Mouse (Mus musculus) layer of hippocampus, adult 2 months (tissue): ENCODE results near the gene Fam20a. TPM values are rescaled to one million over a fixed set of nuclear protein-coding genes. Genes with fewer than 3 reads are reported as not detected.
"Not testable (repeated sequence)": the region's sequence is repeated elsewhere in the genome, so short reads cannot be mapped to it uniquely, and the experiment has no call there.

Experiments
- DNase-seq, 2 experiments: peaks; one replicate each; pipeline ENCODE4 v3.0.0; 2022; ENCODE audit warnings: low spot score in 2 of 2
- H3K27ac ChIP-seq: fragments of 200-600 bp; 2 replicates; pipeline ENCODE4 v1.8.1; 2022
- H3K4me3 ChIP-seq: fragments of 200-600 bp; 2 replicates; pipeline ENCODE4 v1.8.1; 2022; ENCODE audit warnings: mild to moderate bottlenecking
- CTCF ChIP-seq: fragments of 200-600 bp; conservative IDR thresholded peaks from 2 replicates; pipeline ENCODE4 v1.8.1; 2022; ENCODE audit warnings: antibody characterized with exemption, mild to moderate bottlenecking, moderate library complexity
- total RNA-seq, 2 experiments: library from RNA; stranded (reverse); gene quantifications; 2 replicates each; pipeline ENCODE4 v1.2.3; 2021

Gene Fam20a
- total RNA-seq, 2 experiments from 2014 or later = 13.6 to 16.1 TPM

DNA sequence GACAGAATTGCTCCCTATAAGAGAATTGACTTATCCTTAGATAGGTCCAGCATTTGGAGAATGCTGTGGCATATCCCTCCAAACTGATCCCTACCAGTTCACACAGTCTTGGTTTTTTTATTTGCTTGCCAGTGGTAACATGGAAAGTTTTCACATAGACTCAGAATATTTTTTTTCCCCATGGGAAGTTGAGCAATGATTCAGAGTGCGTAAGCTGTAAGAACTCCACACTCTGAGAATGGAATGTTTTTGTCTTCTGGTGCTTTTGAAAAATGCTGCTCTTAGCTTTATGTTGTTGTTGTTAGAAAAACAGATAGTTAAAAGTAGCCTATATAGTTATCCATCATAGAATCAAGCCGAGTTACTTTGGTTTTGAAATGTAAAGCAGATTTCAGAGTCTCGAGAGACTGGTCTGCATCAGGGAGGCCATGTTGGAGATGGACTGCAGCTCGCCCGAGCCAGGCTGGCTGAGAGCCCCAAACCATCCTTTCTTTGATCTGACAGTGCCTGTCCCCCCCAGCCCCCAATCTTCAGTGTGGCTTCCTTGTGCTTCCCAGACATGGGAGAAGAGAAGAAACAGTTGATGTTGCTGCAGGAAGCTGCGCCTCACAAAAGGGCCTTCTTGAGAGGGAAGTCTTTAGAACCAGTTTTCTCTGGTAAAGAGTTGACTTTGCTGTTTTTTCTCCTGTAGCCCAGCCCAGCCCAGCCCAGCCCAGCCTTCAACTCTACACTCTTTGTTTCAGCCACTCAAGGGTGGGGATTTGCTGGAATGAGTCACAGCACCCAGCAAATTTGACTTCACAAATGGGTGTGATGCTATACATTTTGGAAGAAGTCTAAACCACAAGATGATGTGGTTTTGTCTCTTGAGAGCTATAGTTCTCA lies 50.7 kb downstream of the Fam20a start:
- Histone ChIP-seq H3K4me3 (no peak overlapping the region), H3K27ac (peak overlapping the region; percentile 72)
- TF ChIP-seq CTCF = no peak
- no peak for DNase-seq

DNA sequence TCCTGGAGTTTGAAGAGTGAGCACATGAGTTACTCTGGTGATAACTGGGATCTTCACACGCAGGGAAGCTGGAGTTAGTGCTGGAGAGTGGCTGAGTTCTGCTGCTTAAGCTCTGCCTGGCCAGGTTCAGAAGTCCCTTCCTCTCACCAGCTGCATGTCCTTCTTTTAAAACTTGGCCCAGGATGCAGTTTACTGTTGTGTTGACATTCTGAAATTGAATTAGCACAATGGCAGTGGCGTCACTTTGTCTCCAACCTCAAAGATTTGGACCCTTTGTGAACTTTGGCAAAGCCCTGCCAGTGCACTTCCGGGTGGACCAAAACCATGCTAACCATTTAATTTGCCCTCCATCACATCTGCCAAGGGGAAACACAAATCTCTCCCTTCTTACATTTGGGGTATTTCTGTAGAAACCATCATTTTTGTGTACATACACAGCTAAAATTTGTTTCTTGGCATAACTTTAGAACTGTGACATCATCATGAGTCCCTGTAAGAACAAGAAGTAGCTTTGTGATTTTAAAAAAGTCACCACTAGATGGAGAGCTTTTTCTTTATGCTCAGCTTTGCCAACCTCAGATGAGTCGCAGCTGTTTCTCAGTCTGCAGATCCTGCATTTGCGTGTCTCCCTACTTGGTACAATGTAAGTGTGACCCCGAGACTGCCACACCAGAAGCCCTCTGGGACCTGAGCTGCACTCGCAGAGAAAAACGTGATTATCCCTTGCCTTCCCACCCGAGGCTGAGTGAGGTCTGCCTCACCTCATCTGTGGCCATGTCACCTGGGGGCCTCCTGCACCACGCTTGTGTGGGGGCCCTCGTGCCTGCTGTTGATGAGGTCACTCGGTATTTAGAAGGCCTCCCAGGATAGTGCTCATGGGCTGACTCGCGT lies 51.8 kb downstream of the Fam20a start:
- Histone ChIP-seq H3K4me3 (no peak overlapping the region), H3K27ac (peak overlapping the region; percentile 72)
- peak in 1 of 2 experiments; percentile 35 for DNase-seq
- TF ChIP-seq CTCF = peak; percentile 80

DNA sequence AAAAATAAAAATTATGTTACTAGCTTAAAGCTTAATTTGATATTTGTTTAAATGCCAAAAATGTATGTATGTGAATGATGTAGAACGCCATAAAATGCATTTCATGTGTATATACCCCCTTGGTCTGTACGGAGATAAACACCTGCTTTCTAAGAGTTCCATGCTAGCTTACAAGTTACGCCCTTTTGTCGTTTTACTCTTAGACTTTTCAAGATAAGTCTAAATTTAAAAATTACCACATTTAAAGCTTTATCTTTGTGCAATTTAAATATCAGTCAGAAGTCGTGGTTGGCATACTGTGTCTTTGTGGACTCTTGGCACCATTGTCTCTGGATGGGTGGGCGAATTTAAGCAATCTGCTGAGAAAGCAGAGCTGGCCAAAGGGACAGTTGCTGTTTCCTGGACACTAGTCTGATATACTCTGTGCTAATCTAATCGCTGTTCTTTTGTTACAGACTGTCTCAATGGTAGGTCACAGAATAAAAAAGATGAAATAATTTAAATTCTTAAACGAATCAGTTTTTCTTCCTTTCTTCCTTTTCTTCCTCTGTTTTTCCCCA lies 52.9 kb downstream of the Fam20a start:
- Histone ChIP-seq H3K27ac (peak overlapping the region; percentile 46; the same call in 1 of the 2 replicates), H3K4me3 (no peak overlapping the region)
- no peak for DNase-seq
- TF ChIP-seq CTCF = no peak

DNA sequence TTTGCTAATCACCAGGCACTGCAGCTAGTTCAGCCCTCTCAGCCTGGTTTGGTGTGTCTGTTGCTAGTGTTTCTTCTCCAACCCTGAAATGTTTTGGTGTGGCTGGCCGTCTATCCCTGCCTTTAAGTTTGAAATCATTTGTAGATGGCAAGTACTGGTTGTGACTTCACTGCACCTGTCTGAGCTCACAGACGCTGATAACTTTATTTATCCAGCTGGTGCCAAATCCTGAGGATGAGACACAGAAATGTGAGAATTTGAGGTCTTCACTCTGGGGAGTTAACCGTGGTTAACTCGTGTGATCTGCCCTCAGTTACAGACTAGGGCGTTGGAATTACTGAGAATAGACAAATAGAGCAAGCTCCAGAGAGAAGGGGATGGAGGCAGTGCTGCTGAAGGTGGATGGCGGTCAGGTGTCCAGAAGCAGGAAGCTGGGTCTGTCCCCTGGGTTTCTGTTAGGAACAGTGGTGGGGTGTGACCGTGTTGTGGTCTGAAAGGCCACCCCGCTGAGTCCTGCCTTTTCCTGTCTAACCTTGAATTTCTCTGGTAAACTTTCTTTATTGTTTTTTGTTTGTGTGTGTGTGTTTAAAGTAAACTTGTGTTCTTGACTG lies 53.9 kb downstream of the Fam20a start:
- Histone ChIP-seq H3K27ac (peak overlapping the region; percentile 46; the same call in 1 of the 2 replicates), H3K4me3 (no peak overlapping the region)
- TF ChIP-seq CTCF = no peak
- DNase-seq = no peak

DNA sequence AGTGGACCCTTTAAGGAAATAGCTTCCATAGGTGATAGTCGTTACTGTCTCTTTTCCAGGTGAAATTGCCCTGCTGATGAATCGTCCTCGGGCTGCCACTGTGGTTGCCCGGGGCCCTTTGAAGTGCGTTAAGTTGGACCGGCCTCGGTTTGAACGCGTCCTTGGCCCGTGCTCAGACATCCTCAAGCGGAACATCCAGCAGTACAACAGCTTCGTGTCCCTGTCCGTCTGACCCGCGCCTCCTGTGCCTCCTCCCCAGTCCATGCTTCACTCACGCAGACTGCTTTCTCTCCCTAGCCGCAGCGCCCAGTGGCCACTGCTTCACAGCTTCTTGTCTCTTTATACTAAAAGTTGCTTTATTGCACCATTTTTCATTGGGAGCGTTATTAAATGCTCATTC lies 54.7 kb downstream of the Fam20a start:
- DNase-seq = no peak
- H3K27ac ChIP-seq = peak overlapping the region; percentile 21; the same call in 1 of the 2 replicates
- TF ChIP-seq CTCF = no peak
- no peak overlapping the region for H3K4me3 ChIP-seq

DNA sequence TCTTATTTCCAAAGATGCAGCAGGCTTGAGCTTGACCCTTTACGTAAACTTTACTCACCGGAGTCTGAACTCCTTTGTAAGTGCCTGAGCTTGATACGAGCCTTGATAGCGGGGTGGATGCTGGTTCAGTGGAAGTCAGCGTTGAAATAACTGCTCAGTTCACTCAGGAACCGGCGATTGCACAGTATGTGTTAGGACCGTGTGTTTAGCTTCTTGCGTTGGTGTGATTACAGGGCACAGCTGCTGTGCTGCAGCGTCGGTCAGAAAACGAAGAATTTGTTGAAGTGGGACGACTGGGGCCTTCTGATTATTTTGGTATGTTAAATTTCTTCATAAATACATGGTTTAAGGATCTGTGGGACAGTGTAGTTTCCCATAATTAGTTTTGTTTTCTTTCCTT lies 55.7 kb downstream of the Fam20a start:
- no peak for DNase-seq
- TF ChIP-seq CTCF = no peak
- H3K4me3 ChIP-seq = no peak overlapping the region
- peak overlapping the region; percentile 37; the same call in 1 of the 2 replicates for H3K27ac ChIP-seq

DNA sequence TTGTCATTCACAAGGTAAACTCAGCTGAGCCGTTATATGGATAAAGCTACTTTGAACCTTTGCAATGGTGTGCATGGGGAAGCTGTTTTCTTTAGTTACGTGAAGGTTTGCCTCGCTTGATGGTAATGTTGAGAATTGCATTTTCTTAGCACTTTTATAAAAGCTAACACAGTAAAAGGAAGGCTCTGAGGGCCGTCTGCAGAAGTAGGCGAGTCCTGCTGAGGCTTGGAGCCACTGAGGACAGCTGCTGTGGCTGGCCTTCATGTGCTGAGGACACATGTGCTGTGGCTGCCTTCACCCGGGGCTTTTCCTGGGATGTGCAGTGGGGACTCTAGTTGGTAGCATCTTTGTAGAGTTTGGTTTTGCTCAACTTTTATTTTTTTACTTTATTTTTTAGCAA lies 56.7 kb downstream of the Fam20a start:
- no peak overlapping the region for H3K4me3 ChIP-seq
- TF ChIP-seq CTCF = no peak
- DNase-seq = no peak
- peak overlapping the region; percentile 37; the same call in 1 of the 2 replicates for H3K27ac ChIP-seq

DNA sequence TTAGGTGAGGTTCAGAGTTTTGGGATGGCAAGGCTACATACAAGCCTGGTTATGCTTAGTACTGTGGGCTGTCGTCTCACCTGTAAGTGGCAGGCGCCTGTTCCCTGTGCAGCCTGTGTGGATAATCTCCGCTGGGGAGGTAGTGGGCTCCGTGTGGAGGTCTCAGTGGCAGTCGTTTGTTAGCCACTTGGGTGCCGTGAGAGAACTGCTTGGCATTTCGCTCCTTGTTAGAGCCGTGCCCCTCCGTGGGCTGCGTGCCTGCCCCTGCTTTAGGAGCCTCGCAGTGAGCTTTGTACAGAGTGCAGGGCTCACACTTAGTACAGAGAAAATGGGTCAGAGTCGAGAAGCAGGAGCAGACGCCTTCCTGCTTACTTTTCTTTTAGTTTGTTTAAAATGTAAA lies 57.8 kb downstream of the Fam20a start:
- H3K27ac ChIP-seq = no peak overlapping the region
- no peak overlapping the region for H3K4me3 ChIP-seq
- no peak for TF ChIP-seq CTCF
- DNase-seq = no peak

DNA sequence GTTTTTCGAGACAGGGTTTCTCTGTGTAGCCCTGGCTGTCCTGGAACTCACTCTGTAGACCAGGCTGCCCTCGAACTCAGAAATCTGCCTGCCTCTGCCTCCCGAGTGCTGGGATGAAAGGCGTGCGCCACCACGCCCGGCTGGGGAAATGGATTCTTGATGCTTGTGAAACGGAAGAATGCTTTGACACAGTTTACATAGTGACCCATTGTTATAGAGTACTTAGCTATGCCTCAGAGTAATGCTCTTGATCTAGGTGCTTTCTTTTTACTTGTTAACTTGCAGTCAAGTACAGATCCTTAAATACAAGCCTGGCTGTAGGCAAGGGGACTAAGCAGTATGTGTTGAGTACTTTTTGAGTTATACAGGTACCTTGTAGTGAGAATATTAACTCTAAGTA lies 61.6 kb downstream of the Fam20a start:
- not testable (repeated sequence) for H3K27ac ChIP-seq, DNase-seq, H3K4me3 ChIP-seq

DNA sequence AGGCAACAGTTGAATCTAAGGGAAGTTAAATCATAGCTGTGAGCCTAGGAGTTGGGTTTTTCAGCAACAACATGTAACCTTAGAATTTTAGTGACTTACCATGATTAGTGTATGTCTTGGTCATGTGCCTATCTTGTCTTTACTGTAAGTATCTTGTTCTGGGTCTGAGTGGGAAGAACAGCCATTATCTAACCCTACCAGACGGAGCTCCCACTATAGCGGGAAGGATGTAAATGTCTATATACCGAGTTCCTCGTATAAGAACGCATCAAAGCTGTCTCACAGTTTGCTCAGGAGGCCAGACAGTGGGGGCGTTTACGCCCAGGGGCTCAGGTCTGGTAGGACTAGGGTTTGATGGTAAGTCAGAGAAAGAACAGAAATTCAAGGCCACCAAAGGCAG lies 65.8 kb downstream of the Fam20a start:
- no peak for TF ChIP-seq CTCF
- Histone ChIP-seq H3K4me3 (no peak overlapping the region), H3K27ac (no peak overlapping the region)
- DNase-seq = no peak

DNA sequence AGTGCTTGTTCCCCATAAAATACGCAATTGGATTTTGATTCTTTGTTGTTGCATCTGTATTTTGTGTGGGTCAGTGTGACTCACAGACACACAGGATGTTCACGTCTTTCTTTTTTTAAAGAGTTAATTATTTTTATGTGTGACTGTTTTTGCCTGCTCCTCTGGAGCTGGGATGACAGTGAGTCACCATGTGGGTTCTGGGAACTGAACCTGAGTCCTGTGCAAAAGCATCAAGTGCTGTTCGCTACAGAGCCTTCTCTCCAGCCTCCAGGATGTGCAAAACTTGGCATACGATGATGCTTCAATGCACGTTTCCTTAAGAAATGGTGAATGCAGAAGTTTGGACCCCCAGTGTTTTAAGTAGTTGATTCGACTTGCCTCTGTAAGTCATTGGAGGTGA lies 67.5 kb downstream of the Fam20a start:
- no peak for DNase-seq
- Histone ChIP-seq H3K27ac (no peak overlapping the region), H3K4me3 (no peak overlapping the region)
- TF ChIP-seq CTCF = no peak

DNA sequence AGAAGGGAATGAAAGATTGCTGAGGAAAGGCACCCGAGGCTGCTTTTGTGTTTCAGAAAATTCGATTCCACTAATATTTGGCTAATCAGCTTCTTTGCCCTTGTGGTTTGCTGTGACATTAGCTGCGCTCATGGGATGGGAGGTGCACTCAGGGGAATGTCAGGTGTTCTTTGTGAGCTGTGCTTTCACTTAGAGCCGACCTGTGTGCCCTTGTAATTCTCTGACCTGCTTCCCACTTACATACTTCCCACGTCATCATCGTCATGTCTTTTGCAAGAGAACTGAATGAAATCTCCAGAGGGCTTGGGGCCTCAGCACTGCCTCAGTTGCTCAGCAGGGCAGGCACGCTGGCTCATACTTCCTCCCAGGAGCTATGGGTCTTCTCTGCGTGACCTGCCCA lies 68.9 kb downstream of the Fam20a start:
- H3K4me3 ChIP-seq = peak overlapping the region; percentile 82
- H3K27ac ChIP-seq = peak overlapping the region; percentile 100
- TF ChIP-seq CTCF = no peak
- DNase-seq = no peak

DNA sequence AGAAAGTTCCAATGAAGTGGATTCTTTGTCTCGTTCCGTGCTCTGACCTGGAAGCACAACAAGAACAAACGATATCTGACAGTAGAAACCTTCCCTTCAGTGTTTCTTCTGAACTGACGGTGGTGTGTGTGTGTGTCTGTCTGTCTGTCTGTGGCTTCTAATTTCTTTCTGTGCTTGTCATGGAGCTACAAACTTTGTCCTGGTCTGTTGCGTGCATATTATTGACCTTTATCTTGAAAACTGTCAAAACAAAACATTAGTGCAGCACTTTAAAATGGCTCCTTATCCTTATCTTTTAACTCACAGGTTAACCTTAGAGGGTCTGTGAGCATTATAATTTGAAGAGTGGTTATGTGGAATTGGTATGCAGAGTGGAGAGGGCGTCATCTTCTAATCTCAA lies 69.6 kb downstream of the Fam20a start:
- no peak for DNase-seq
- Histone ChIP-seq H3K27ac (peak overlapping the region; percentile 100), H3K4me3 (peak overlapping the region; percentile 82)
- TF ChIP-seq CTCF = no peak
